Mouse (Mus musculus) liver, postnatal 0 days (tissue): Measurements from ENCODE around the gene Dnah1.

Source experiments
- CTCF ChIP-seq: sonication (generic); IDR thresholded peaks from 2 replicates; pipeline ENCODE4 v1.5.1; 2016; ENCODE audit warnings: antibody characterized with exemption, low read depth
- EP300 ChIP-seq: IDR thresholded peaks from 2 replicates; pipeline ENCODE4 v1.6.1; 2016; ENCODE audit warnings: antibody characterized with exemption, low read depth, mild to moderate bottlenecking

- TF ChIP-seq CTCF (no peak), EP300 (no peak)
Observed at GRCm38 (mm10) chr14:31250222-31251083, 73.2 kb downstream of the Dnah1 start.
